Mouse (Mus musculus): ENCODE data around the gene Map3k9. TPM values are rescaled to one million over a fixed set of nuclear protein-coding genes. Genes with fewer than 3 reads are reported as not detected.

The Map3k9 gene
- polyA plus RNA-seq, 1 experiment from 2014 or later = 3.6 TPM

- Histone ChIP-seq H3K36me3 (ENCODE audit: insufficient read depth, low read length) (no peaks in the 10 kb centered on the region), H3K4me1 (ENCODE audit: insufficient read depth, low read depth, low read length) (no peaks in the 10 kb centered on the region), H3K4me2 (replicated peaks; ENCODE audit: low read depth, low read length) (no peak overlapping the region), H3K27me3 (replicated peaks; ENCODE audit: insufficient read depth, low read length) (no peaks in the 10 kb centered on the region), H3K27ac (ENCODE audit: low read length) (no peak overlapping the region), H3K9ac (replicated peaks; ENCODE audit: low read depth) (no peak overlapping the region), H3K9me3 (ENCODE audit: low read length) (no peaks in the 10 kb centered on the region), H3K4me3 (ENCODE audit: low read depth, low read length) (no peak overlapping the region)
- DNase-seq (ENCODE audit: low spot score) (no peak), ATAC-seq (no peak)
- 94% methylated on average over 15 of the region's 15 CpGs for WGBS
- TF ChIP-seq EP300 (IDR thresholded peaks at IDR 0.05) (no peak), CTCF (IDR thresholded peaks at IDR 0.05) (no peak)
These were observed 90.9 kb downstream of the Map3k9 start for GRCm38 (mm10) chr12:81690111-81690510.

- Histone ChIP-seq H3K4me2 (replicated peaks; ENCODE audit: low read depth, low read length) (no peak overlapping the region), H3K9me3 (ENCODE audit: low read length) (no peaks in the 10 kb centered on the region), H3K4me1 (ENCODE audit: insufficient read depth, low read depth, low read length) (no peaks in the 10 kb centered on the region), H3K27ac (ENCODE audit: low read length) (no peak overlapping the region), H3K36me3 (ENCODE audit: insufficient read depth, low read length) (no peaks in the 10 kb centered on the region), H3K27me3 (replicated peaks; ENCODE audit: insufficient read depth, low read length) (no peaks in the 10 kb centered on the region), H3K9ac (replicated peaks; ENCODE audit: low read depth) (no peak overlapping the region), H3K4me3 (ENCODE audit: low read depth, low read length) (no peak overlapping the region)
- no peak for TF ChIP-seq EP300 (IDR thresholded peaks at IDR 0.05)
- TF ChIP-seq CTCF (IDR thresholded peaks at IDR 0.05) = 0 out of 2 replicates have a peak, but pooled peaks have one; percentile 5
- WGBS = 39% methylated on average over 4 of the region's 4 CpGs
- ATAC-seq = peak; percentile 17; the same call in 1 of the 2 replicates
- DNase-seq (ENCODE audit: low spot score) = no peak
These were observed 91.4 kb downstream of the Map3k9 start for GRCm38 (mm10) chr12:81689505-81690056.

- 56% methylated on average over 4 of the region's 4 CpGs for WGBS
- Histone ChIP-seq H3K9me3 (ENCODE audit: low read length) (no peaks in the 10 kb centered on the region), H3K27me3 (replicated peaks; ENCODE audit: insufficient read depth, low read length) (no peaks in the 10 kb centered on the region), H3K4me2 (replicated peaks; ENCODE audit: low read depth, low read length) (no peak overlapping the region), H3K4me1 (ENCODE audit: insufficient read depth, low read depth, low read length) (no peaks in the 10 kb centered on the region), H3K4me3 (ENCODE audit: low read depth, low read length) (no peak overlapping the region), H3K36me3 (ENCODE audit: insufficient read depth, low read length) (no peaks in the 10 kb centered on the region), H3K9ac (replicated peaks; ENCODE audit: low read depth) (no peak overlapping the region), H3K27ac (ENCODE audit: low read length) (peak overlapping the region; percentile 14; the same call in 1 of the 2 replicates)
- TF ChIP-seq CTCF (IDR thresholded peaks at IDR 0.05) (no peak), EP300 (IDR thresholded peaks at IDR 0.05) (peak; percentile 55; the same call in 1 of the 2 replicates)
- DNase-seq (ENCODE audit: low spot score) = peak; percentile 62
- ATAC-seq = peak; percentile 66
These were observed 92.4 kb downstream of the Map3k9 start for GRCm38 (mm10) chr12:81688537-81688936.

GRCm38 (mm10) chr12:81687873-81688272, 93.1 kb downstream of the Map3k9 start:
- no peaks in the 10 kb centered on the region for H3K4me1 ChIP-seq (ENCODE audit: insufficient read depth, low read depth, low read length)
- H3K4me3 ChIP-seq (ENCODE audit: low read depth, low read length) = no peak overlapping the region
- H3K36me3 ChIP-seq (ENCODE audit: insufficient read depth, low read length) = no peaks in the 10 kb centered on the region
- DNase-seq (ENCODE audit: low spot score) (no peak), ATAC-seq (no peak)
- H3K27ac ChIP-seq (ENCODE audit: low read length) = no peak overlapping the region; the same call in 1 of the 2 replicates
- no peaks in the 10 kb centered on the region for H3K9me3 ChIP-seq (ENCODE audit: low read length)
- H3K9ac ChIP-seq (replicated peaks; ENCODE audit: low read depth) = no peak overlapping the region
- TF ChIP-seq EP300 (IDR thresholded peaks at IDR 0.05) = no peak
- no peak for TF ChIP-seq CTCF (IDR thresholded peaks at IDR 0.05)
- WGBS = 86% methylated on average over 5 of the region's 5 CpGs
- no peaks in the 10 kb centered on the region for H3K27me3 ChIP-seq (replicated peaks; ENCODE audit: insufficient read depth, low read length)
- H3K4me2 ChIP-seq (replicated peaks; ENCODE audit: low read depth, low read length) = no peak overlapping the region

- H3K4me3 ChIP-seq (ENCODE audit: low read depth, low read length) = no peak overlapping the region
- H3K36me3 ChIP-seq (ENCODE audit: insufficient read depth, low read length) = no peaks in the 10 kb centered on the region
- H3K9me3 ChIP-seq (ENCODE audit: low read length) = no peaks in the 10 kb centered on the region
- ATAC-seq = no peak
- no peak overlapping the region for H3K4me2 ChIP-seq (replicated peaks; ENCODE audit: low read depth, low read length)
- H3K27me3 ChIP-seq (replicated peaks; ENCODE audit: insufficient read depth, low read length) = no peaks in the 10 kb centered on the region
- DNase-seq (ENCODE audit: low spot score) = no peak
- no peak for TF ChIP-seq CTCF (IDR thresholded peaks at IDR 0.05)
- 54% methylated on average over 12 of the region's 12 CpGs for WGBS
- no peaks in the 10 kb centered on the region for H3K4me1 ChIP-seq (ENCODE audit: insufficient read depth, low read depth, low read length)
- no peak overlapping the region for H3K9ac ChIP-seq (replicated peaks; ENCODE audit: low read depth)
- H3K27ac ChIP-seq (ENCODE audit: low read length) = no peak overlapping the region
These were observed 94.4 kb downstream of the Map3k9 start for GRCm38 (mm10) chr12:81686406-81687117.

- Histone ChIP-seq H3K36me3 (ENCODE audit: insufficient read depth, low read length) (no peaks in the 10 kb centered on the region), H3K4me2 (replicated peaks; ENCODE audit: low read depth, low read length) (no peak overlapping the region), H3K27me3 (replicated peaks; ENCODE audit: insufficient read depth, low read length) (no peaks in the 10 kb centered on the region), H3K9ac (replicated peaks; ENCODE audit: low read depth) (no peak overlapping the region), H3K4me3 (ENCODE audit: low read depth, low read length) (no peak overlapping the region), H3K4me1 (ENCODE audit: insufficient read depth, low read depth, low read length) (no peaks in the 10 kb centered on the region), H3K9me3 (ENCODE audit: low read length) (no peaks in the 10 kb centered on the region), H3K27ac (ENCODE audit: low read length) (no peak overlapping the region)
- DNase-seq (ENCODE audit: low spot score) = no peak
- no peak for TF ChIP-seq CTCF (IDR thresholded peaks at IDR 0.05)
- WGBS = 54% methylated on average over 3 of the region's 3 CpGs
- no peak for ATAC-seq
These were observed 95.0 kb downstream of the Map3k9 start for GRCm38 (mm10) chr12:81685981-81686380.

Measured in lung, postnatal 0 days (tissue).